Mouse (Mus musculus): ENCODE measurements at regions not wholly inside any gene's neighbourhood (a gene's known extent, or its start where the extent isn't known, plus 50 kb on each side); places are given as distances from the start of the nearest gene placed in this dataset.
"Not testable (repeated sequence)": the region's sequence is repeated elsewhere in the genome, so short reads cannot be mapped to it uniquely, and the experiment has no call there.

DNA sequence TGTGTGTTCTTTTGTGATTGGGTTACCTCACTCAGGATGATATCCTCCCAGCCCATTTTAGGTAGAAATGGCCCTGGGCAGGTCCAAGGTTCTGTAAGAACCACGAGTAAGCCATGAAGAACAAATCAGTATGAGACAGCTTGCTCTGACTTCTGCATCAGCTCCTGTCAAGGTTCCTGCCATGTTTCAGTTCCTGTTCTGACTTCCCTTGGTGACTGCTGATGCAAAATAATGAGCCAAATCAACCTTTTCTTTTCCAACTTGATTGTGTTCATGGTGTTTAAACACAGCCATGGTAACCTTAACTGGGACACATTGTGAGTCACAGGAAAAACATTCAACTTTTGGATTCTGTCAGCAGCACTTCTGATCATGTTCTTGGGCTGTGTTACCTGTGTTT, 667.4 kb upstream of the Igfbp7 start:
- peak in 1 of 2 experiments; percentile 2 for DNase-seq

DNA sequence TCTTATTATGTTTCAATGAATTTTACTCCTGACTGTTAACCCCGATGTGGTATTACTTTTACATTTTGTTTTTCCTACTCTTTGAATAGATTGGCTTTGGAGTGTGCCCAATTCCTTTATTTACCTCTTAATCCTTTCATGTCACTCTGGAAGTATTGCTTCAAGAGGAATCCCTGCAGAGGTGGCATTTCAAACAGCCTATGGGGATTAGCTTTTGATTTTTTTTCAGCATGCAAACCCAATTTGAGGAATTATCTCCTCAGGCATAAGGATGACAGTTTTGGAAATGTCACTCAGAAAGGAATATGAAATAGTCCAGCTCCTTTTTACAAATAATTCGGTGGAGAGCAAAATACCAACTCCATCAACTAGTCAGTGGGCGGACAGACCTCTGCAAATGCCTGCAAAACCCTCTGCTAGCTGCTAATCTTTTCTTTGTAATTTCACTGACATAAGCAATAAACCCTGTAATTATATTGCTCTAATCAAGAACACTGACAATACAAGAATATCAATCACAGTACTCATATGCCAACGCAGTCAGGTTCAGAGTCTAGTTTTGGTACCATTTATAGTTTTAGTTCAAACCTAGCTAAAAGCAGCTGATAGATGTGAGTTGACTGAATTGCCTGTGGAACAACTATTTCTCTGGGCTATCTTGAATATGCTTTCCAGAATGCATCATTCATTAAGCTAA, 624.9 kb upstream of the Igfbp7 start:
- no peak for DNase-seq

DNA sequence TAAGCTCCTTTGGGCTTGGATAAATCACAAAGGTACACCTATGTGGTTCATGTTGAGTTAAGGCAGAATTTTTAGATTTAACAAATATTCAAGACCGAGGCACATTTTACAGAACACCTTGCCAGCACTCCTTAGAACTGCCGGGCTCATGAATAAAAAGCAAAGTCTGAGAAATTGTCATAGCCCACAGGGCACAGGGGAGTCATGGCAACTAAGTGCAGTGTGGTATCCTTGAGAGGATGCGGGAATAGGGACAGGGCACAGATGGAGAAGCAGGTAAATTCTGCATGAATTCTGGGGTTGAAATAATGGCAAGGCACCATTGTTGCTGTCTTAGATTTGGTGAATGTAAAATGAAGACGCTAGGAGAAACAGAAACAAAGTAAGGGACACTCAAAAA, 609.7 kb upstream of the Igfbp7 start:
- DNase-seq, result no peak

DNA sequence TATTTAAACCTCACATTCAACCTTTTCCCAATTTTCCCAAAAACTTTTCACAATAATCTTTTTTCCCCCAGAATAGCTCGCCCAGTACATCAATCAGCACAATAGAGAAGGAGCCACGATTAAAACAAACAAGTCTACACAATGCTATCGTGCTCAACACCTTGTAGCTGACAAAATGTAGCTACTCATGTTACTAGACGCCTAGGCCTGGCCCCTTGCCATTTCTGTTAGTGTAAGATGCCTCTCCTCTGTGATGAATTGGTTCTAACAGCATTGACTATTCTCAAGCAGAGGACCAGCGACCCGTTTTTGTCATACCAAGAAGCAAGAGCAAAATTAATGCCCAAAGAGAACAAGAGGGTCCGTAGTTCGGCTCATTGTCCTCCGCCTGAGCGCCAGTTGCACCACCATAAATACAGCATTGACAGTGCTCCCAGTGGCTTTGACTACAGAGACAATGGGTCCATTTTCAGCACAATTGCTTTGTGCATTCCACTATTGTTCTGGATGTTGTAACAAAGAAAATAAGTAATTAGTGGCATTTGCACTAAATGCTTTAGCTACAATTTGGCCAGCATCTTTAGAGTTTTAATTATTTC, 578.7 kb upstream of the Igfbp7 start:
- DNase-seq, result no peak

DNA sequence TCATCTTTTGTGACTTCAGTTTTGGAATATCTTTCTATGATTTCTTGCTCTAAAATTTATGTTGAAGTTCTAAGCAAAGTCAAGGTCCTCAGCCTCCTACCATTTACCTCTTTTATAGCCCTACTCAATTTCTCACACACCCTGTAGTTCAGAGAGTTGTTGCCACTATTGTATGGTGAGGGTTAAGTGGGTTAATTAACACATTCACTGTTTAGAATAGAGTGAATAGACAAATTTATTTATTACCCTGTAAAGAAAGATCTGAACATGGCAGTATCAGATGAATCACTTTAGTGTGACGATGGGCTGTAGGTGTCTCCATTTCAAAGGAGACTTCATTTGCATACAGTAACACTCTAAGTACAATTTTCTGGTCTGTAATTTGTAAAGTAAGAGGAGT, 577.4 kb upstream of the Igfbp7 start:
- DNase-seq, result no peak

DNA sequence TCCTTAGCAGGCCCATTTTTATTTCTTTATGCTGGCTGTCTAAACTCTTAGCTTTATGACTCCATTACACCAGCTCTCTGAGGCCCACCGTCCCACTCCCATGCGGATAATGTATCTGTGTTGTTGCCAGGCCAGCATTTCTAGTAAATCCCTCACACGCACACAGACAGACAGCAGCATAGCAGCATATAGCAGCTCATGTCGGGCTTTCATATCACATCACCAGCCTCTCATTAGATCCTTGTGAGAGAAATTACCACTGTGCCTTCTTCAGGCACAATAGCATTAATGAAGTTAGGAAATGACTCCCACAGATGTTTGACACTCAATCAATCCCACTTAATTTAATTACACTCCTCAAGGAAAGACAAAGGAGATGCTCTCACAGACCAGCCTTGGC, 532.2 kb upstream of the Igfbp7 start:
- DNase-seq, result not testable (repeated sequence)

DNA sequence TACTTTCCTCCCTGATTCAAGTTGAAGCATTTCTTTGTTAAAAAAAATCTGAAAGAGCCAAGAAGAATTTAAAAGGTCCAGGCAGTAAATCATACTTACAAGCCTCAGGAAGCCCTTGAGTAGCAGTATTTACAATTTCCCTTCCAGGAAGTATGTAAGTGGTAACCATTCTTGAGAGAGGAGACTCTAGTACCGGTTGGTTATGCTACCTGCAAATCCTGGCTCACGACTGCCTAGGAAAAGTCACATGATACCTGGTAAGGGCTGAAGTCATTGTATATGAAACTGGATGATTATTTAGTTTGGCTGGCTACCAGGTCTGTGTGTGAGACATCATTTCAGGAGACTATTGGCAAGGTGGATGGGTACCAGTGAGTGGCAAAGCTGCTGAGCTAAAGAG, 524.0 kb upstream of the Igfbp7 start:
- no peak for DNase-seq

DNA sequence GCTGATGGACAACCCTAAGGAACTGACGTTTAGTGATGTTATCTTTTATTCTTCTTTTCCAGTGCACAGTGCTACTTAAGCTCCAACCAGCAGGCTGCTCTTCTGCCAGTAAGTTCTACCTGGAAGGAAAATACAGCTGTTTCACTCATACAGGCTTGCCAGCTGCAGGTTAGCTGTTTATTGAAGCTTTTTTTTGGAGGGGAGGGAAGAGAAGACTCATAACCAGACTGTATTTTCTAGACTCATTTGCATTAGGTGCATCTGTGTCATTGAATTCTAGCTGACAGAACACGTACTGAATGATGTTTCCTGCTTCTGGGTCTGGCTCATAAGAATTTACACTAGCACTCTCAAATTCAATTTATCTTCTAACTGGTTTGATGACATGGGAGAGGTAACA, 513.3 kb upstream of the Igfbp7 start:
- DNase-seq, result no peak

DNA sequence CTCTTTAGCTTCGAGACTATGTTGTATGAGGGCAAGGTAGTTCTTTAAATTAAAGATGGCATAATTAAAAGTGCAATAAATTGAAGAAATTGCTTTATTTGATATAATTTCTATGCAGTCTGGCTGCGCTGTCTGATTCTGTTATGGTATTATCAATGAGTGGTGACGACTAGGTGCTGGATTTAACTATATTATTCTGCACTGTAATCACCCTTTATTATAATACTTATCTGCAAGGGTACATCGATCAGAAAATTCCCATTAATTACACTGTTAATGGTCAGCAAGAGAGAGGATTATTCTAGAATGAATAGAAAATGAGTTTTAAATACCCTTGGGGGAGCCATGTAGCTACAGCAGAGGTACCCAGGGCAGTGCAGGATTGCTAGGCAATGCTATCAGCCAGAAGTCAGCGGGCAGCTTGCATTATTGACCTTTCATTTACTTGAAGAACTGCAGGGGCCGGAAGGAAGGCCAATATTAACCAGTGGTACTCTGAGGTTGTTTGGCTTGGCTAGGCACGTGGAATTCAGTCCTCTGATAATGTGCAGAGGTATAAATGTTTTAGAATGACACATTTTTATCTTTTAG, 509.3 kb upstream of the Igfbp7 start:
- DNase-seq, result no peak

DNA sequence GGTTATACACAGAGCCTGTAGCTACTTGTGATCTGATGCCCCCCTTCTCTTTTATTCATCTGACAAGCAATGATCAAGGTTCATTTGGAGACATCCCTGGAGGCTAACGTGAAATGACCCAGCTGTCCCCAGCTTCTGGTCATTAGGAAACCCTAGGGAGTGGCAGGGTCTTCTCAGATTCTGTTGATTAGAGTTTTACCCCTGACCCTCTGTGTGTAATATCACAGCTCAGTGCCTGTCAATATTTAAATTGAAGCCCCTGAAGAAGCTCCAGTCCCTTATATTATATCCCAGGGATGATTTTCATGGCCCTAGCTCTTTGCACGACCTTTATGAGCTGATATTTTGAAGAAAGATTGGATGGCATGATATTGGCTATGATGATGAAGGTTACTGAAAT, 508.5 kb upstream of the Igfbp7 start:
- DNase-seq, result no peak

DNA sequence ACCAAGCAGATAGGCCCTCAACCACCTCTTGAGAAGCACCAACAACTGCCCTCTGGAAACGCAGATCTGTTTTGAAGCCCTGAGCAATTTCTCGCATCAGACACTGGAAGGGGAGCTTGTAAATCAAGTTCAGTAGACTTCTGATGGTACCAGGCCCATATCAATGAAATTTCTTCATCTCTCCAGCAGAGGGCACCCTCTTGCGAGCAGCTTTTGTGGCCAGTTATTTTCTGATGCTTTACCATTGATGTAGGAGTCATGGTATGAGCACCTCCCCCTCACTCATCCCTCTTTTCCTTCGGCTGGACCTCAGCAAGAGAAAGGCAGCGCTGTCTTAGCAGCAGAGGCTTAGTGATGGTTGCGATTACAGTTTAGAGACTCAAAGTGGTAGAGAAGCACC, 501.4 kb upstream of the Igfbp7 start:
- peak in 1 of 2 experiments; percentile 7 for DNase-seq

DNA sequence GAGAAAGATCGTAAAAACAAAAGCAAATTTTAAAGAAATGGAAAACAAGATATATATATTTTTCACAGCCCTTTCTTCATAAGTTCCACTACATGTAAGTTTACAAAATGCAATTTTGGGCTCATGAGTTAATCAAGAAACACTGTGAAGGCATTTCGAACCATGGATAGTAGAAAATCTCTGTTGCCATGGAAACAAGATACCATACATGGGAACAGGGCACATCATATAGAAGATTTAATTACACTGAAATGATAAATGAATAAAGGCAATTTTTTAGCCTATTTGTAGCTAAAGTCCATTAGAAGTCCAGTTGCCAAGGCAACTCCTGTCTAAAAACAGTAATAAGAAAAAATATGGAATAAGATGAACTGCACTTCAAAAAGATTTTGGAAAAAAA, 484.2 kb upstream of the Igfbp7 start:
- DNase-seq, result not testable (repeated sequence)

DNA sequence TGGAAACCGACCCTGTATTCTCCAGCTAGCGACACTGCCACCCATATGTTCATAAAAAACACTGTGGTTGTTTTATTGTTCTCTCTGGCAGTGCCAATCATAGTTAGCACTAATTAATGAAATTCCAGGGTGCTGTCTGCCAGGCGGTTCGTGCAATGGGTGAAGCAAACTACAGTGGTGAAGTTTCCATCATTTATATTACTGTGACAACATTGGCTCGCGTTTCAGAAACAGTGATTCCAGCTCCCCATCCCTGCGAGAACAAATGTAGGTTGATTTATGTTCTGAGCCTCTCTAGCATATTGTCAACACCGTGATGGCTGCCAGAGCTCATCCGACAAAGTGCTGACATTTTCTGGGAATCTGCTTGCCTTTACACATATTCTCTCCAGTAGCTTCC, 480.7 kb upstream of the Igfbp7 start:
- DNase-seq, result no peak

DNA sequence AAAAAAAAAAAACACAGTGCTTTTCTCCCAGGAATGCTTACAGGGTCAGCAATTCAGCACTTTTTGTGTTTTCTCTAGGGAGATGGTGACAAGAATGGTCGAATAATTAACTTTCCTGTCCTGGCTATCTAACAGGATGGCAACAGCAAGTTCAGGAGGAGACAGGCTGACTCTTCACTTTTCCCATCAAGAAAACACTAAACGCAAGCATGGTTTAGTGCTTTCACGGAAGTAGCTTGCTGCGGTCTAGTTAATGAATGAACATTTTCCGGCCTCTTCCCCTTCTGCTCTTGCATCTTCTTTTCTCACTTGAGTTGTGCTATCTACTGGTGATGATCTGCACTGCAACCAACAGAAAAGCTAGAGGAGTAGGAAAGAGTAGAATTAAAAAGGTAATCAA, 463.6 kb upstream of the Igfbp7 start:
- no peak for DNase-seq

DNA sequence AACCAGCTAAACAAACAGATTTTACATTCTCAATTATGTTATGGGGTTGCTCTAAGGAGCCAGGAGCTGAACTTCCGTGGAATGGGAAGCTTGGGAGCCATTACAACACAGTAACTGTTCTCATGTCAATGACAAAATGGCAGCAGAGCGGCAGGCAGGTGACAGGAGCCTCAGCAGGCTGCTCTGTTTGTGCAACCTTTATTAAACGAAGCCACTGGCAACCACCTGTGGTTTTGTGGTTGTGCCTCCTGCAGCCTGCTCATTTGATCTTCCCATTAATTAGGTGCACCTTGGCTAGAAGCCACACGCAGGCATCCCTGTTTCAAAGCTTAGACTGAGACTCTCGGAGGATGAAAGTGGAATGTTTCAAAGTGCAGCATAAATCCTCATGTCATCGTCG, 457.5 kb upstream of the Igfbp7 start:
- DNase-seq, result no peak

DNA sequence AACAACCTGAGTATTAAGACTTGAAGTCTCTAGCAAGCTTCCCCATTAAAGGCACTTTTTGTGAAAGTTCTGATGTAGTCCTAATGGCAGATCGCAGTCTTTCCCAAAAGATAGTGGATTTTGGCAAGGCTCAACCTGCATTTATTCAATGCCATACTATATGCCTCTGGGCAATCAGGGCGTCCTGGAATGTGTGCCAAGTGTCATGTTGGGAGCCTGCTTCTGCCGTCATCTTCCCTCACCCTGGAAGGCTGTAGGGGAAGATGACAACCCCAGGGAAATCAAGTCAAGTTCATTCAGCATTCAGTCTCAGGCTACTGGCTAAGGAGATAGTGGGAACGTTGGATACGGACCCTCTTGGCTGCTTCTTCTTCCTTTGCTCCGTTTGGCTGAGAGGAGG, 447.4 kb upstream of the Igfbp7 start:
- DNase-seq, result no peak

DNA sequence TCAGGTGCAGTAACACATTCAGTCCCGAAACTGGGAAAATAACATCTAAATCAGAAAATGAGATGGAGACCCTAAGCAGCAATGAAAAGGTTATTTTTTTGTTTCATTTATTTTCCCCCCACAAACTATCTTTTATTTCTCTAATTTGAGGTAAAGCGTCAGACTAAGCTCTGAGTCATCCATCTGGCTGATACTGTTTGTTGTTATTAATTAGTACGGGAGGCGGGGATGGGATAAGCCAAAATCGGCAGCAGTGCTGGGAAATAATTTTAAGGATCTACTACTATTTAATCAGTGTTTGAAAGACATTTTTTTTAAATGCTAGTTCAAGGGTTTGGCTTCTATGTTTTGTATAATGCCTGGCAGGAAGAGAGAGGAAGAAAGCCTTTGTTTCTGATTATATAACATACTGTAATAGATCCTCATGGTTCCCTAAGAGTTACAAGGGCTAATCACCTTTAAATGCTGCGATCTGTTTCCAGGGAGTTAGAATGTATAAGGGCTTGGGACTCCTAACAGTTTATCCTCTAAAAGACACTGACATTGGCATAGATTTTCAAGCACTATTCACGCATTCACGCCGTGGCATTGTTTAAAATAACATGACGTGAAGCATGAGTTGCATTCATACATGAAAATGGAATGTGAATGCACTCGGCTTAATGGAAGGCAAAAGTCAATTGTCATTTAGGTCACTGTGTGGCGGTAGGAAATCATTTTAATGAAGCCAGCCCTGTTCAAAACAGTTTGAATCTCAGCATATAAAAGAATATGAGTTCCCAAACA, 446.4 kb upstream of the Igfbp7 start:
- no peak for DNase-seq

DNA sequence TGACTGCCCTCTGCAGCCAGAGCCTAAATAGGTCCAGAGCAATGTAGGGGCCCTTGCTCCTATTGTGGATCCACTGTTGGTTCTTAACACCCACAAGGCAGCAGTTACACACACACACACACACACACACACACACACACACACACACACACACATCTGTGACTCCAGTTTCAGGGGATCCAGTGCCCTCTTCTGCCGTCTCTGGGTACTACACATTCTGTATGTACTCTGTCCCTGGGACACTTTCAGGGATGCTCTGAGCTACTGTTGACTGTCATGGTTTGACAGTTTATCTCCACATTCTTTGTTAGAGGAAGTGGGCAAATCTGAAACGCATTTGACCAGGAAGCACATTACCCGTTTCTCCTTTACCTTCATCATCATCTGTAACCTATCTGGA, 443.8 kb upstream of the Igfbp7 start:
- DNase-seq, result no peak

DNA sequence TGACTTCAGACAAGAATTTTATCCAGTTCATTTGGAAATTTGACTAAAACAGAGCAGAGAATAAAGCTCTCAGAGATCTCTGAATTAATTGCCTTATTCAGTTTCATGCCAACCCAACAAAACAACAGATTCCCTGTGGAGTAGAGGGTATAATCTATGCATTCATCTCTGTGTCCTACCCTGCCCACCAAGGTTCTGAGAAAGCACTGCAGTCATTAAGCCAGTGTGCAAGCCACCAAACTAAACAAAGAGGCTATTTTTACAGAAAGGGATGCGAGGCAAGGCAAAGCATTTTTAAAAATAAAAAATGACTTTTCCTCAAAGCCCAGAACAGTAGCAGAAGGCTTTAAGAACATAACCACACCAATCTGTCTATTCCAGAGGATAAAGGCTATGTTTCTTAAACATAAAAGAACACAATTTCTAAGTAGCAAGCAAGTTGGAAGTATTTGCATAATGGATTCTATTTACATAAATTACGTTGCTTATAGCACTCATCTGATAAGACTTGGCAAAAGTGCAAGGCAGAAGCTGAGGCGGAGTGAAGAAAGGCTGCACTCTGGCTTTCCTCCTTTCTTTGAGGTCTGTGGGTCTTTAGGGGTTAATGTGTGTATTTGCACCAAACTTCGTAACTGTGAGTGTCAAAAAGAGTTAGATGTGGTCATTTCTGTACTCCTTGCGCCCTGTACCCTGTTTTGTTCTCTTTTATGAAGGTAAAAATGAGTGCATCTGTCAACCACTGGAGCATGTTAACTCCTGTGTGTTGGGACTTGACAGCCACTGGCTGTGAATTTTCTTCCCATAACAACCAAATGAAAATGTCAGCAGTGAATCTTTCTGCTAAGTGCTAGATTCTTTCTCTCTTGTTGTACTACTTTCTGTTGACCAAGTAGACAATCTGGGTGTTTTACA, 430.6 kb upstream of the Igfbp7 start:
- no peak for DNase-seq

DNA sequence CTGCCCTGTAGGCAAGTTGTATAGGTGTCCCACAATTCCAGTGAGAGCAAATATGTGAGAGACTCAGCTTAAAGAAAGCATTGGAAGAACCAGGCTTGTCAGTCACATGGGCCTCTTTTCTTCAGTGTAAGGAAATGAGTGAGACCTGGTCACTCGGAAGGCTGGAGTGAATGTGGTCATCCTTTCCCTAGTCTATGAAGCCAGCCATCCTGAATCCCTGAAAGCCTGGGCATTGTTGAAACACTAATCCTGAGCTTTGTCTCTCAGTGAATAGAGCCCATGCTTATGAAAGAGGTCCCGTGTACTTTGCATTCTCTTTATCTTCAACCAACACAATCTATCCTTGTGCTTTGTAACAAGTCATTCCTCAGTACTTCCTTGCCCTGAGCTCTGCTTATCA, 420.1 kb upstream of the Igfbp7 start:
- no peak for DNase-seq

DNA sequence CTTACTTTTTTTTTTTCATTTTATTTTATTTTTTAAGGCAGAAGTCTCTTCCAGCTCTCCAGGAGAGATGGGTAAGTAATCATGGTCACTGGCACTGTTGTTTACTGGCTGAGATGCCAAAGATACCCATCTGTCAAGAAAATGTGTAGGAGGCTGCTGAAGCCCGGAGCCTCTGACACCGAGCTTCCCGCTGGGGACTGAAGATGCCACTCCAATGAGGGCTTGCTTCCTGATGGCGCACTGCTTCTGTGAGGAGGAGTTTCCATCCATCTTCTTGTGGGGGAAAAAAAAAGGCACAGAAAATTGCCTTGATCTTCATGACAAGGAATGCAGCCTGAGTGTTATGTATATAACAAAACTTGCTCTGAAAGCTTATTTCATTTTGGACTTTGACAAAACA, 418.2 kb upstream of the Igfbp7 start:
- no peak for DNase-seq

DNA sequence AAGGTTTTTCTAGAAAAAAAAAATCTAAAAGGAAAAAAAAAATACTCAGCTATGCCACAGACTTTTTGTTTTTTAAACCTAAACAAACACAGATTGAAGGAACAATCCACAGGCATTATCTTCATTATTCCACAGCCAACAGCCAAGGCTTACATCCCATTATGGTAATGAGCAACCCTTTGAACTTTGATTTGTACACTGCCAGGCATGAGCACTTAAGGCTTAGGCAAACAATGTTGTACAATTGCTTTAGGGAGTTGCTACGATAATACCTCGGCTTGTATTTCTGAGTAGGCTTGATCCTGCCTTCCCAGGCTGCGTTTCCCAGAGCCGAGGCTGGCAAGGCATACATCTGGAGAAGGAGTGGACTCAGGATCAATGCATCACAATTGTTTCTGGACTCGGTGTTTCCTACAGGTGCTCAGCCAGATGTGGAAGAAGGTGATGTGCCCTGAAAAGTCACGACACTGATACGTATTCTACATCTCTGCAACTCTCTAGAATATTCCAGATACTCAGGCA, 409.0 kb upstream of the Igfbp7 start:
- no peak for DNase-seq

Data from heart, adult 18-20 months (tissue).